Mouse (Mus musculus): Measurements from ENCODE around the gene Vps35l. TPM values are rescaled to one million over a fixed set of nuclear protein-coding genes. Genes with fewer than 3 reads are reported as not detected.

Gene Vps35l
- polyA plus RNA-seq, 1 experiment from 2014 or later = 94.4 TPM

DNA sequence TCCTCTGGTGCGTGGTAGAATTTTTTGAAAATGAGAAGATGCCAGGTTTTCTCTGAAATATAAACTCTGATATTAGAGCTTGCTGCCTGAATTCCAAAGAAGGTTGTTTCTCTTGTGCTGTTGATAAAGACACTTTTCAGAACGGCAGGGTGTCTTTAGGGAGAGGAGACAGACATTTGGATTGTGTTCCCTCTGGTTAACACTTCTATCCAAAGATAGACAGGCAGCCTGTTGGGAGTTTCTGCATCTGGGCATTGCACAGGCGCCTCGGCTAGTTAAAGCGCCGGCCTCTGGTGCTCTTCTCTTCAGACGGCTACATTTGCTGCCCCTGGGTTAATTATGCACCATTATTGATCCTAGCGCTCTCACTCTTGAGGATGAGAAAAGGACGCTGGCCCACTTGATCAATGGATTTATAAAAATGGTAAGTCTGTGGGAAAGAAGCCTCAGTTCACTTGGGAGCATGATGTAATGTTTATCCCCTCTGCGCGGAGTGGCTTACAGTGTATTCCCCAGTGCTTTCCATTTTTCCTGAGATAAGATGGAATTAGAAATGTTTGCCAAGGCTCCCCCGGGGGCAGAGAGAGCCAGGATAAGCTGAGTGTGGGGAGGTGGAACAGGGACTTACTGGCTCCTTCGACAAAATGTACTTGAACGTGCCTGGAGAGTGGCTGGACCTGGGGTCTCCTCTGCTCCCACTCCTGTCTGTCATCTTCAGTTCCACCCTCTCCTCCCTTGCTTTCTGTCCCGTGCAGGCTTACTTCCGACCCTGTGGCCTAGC is 66.8 kb downstream of the Vps35l start:
- Histone ChIP-seq H3K27me3 (no peaks in the 10 kb centered on the region), H3K4me3 (no peak overlapping the region), H3K27ac (replicated peaks) (no peak overlapping the region), H3K9me3 (no peaks in the 10 kb centered on the region), H3K4me1 (replicated peaks) (no peaks in the 10 kb centered on the region), H3K9ac (no peak overlapping the region), H3K4me2 (no peak overlapping the region), H3K36me3 (peaks cover 42% of the 10 kb centered on the region)
- ATAC-seq (ENCODE audit: low FRiP score, low read depth) = no peak; the same call in 1 of the 2 replicates
- WGBS = 61% methylated on average over 16 of the region's 16 CpGs

DNA sequence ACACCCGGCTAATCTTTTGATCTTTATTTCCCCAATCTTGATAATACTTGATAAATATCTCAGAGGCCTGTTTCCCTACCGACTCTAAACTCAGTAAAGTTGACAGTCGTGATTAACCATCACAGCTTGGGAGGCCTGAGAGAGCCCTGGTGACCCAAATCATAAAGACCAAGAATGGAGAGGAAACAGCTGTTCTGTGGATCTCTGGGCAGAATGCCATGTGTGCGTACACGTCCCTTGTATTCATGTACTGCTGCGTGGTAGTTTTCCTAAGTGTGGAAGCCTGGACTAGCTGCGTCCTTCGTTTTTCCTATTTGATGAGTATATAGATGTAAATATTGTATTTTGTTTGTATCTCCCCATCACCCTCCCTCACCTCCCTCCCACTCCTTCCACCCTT is 67.9 kb downstream of the Vps35l start:
- H3K36me3 ChIP-seq = peaks cover 36% of the 10 kb centered on the region
- 72% methylated on average over 8 of the region's 8 CpGs for WGBS

DNA sequence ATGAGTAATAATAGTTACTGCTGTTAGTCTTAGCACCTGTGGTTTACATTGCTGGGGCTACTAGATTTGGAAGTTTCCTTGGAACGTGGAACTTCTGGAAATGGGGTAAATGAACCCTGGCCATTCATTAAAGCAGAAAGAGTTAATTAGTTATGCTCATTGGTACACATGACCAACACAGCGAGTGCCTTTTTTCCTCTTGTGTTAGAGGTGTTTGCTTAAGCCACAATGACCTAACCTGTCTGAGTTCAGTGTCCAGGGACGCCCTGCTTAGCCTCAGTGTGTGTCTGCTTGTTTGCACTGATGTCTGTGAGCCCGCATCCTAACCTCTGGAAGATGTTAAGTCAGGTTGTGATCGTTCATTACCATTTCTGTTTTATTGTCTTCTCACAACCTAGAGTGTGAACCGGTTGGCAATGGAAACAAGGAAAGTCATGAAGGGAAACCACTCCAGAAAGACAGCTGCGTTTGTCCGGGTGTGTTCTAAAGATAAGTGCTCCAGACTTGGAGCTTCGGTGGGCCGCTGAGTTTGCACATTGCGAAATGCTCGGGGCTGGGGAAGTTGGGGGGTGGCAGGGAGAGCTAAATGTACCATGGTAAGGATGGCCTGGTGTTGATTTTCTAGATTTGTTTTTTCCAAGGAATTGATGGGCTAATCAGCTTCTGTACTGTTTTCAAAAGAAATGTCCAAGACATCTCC is 71.5 kb downstream of the Vps35l start:
- no peak overlapping the region for H3K9ac ChIP-seq
- H3K4me2 ChIP-seq = no peak overlapping the region
- WGBS = 83% methylated on average over 12 of the region's 12 CpGs
- no peak for ATAC-seq (ENCODE audit: low FRiP score, low read depth)
- no peak overlapping the region for H3K4me3 ChIP-seq
- peaks cover 52% of the 10 kb centered on the region for H3K36me3 ChIP-seq
- H3K9me3 ChIP-seq = no peaks in the 10 kb centered on the region
- H3K27me3 ChIP-seq = no peaks in the 10 kb centered on the region
- H3K27ac ChIP-seq (replicated peaks) = no peak overlapping the region
- H3K4me1 ChIP-seq (replicated peaks) = no peaks in the 10 kb centered on the region

More for the DNA sequence above, 67.9 kb downstream of the Vps35l start:
- H3K9ac ChIP-seq = no peak overlapping the region
- H3K4me3 ChIP-seq = no peak overlapping the region
- no peaks in the 10 kb centered on the region for H3K4me1 ChIP-seq (replicated peaks)
- H3K9me3 ChIP-seq = no peaks in the 10 kb centered on the region
- H3K27me3 ChIP-seq = no peaks in the 10 kb centered on the region
- no peak for ATAC-seq (ENCODE audit: low FRiP score, low read depth)
- no peak overlapping the region for H3K27ac ChIP-seq (replicated peaks)
- no peak overlapping the region for H3K4me2 ChIP-seq

DNA sequence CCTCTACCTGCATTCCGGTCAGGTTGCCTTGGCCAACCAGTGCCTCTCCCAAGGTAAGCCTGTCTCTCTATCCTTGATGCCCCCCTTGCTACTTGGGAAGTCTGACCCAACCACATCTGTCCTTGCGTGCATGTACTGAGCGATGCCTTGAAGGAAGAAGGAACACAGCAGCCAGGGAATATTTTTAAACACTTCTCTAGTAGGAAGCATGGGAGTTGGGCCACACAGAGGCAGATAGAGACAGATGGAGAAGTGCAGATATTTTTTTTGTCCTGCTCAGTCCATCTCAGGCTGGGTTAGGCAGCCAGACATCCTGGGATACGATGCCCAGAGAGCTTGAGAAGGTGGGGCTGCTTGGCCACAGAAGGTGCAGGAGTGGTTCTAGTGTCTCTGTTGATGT is 73.6 kb downstream of the Vps35l start:
- H3K9me3 ChIP-seq = no peaks in the 10 kb centered on the region
- H3K27me3 ChIP-seq = no peaks in the 10 kb centered on the region
- H3K27ac ChIP-seq (replicated peaks) = no peak overlapping the region
- no peak for ATAC-seq (ENCODE audit: low FRiP score, low read depth)
- peaks cover 68% of the 10 kb centered on the region for H3K36me3 ChIP-seq
- no peak overlapping the region for H3K9ac ChIP-seq
- WGBS = 93% methylated on average over 4 of the region's 4 CpGs
- H3K4me3 ChIP-seq = no peak overlapping the region
- H3K4me1 ChIP-seq (replicated peaks) = no peaks in the 10 kb centered on the region
- no peak overlapping the region for H3K4me2 ChIP-seq

DNA sequence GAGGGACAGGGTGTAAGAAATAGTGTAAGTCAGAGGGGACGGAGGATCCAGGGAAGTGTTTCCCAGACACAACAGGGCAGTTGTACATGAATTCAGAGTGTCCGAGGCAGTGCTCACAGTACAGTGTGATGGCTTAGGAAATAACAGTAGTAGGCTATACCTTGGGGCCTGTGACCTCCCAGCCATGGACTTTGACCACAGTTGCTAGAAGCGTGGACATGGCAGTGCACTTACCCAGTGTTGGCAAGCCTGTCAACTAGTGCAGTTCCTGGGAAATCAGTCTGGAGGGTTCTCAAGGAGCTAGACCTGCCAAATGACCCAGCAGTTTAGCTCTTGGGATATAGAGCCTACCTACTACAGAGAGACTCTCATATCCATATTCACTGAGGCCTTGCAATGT is 76.2 kb downstream of the Vps35l start:
- Histone ChIP-seq H3K9ac (no peak overlapping the region), H3K4me1 (replicated peaks) (no peaks in the 10 kb centered on the region), H3K9me3 (no peaks in the 10 kb centered on the region), H3K4me2 (no peak overlapping the region), H3K36me3 (peaks cover 62% of the 10 kb centered on the region), H3K27ac (replicated peaks) (no peak overlapping the region), H3K4me3 (no peak overlapping the region), H3K27me3 (no peaks in the 10 kb centered on the region)
- 97% methylated on average over 3 of the region's 3 CpGs for WGBS
- no peak for ATAC-seq (ENCODE audit: low FRiP score, low read depth)

DNA sequence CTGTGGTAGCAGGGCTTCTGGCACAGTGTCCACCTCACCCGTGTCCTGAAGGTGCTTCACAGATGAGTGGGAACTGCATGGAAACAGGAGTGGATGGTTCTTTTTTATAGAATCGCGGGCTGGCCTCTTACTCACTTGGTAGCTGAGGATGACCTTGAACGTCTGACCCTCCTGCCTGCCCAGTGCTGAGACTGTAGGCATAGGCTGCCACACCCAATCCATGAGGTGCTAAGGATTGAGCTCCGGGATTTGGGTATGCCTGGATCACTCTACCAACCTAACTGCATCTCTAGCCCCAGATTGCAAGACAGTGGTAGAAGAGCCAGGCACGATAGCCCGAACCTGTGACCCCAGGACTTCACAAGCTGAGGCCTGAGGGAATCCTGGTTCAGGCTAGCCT is 77.7 kb downstream of the Vps35l start:
- peaks cover 53% of the 10 kb centered on the region for H3K36me3 ChIP-seq
- H3K9ac ChIP-seq = no peak overlapping the region
- no peak overlapping the region for H3K4me2 ChIP-seq
- ATAC-seq (ENCODE audit: low FRiP score, low read depth) = no peak
- no peak overlapping the region for H3K4me3 ChIP-seq
- WGBS = 95% methylated on average over 7 of the region's 7 CpGs
- H3K27me3 ChIP-seq = no peaks in the 10 kb centered on the region
- no peaks in the 10 kb centered on the region for H3K9me3 ChIP-seq
- no peak overlapping the region for H3K27ac ChIP-seq (replicated peaks)
- H3K4me1 ChIP-seq (replicated peaks) = no peaks in the 10 kb centered on the region

DNA sequence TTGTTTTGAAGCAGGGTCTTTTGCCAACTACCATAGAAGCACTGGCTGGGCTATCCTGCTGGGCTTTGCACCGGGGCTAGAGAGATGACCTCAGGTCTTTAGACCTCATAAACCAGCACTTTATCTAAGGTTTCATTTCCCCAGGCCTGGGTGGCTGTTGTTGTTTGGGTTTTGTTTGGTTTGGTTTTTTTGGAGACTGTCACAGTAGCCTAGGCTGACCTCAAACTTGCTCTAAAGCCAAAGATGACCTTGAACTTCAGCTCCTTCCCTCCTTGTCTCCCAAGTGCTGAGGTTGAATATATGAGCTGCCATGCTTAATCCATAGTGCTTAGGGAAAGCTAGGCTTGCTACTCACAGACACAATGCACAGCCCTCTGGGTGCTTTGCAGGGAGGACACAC is 79.6 kb downstream of the Vps35l start:
- peaks cover 46% of the 10 kb centered on the region for H3K36me3 ChIP-seq
- H3K4me2 ChIP-seq = no peak overlapping the region
- no peaks in the 10 kb centered on the region for H3K9me3 ChIP-seq
- 87% methylated on average over 1 of the region's 1 CpGs for WGBS
- H3K4me3 ChIP-seq = no peak overlapping the region
- no peak overlapping the region for H3K9ac ChIP-seq
- no peaks in the 10 kb centered on the region for H3K4me1 ChIP-seq (replicated peaks)
- no peak for ATAC-seq (ENCODE audit: low FRiP score, low read depth)
- H3K27me3 ChIP-seq = no peaks in the 10 kb centered on the region
- H3K27ac ChIP-seq (replicated peaks) = no peak overlapping the region

DNA sequence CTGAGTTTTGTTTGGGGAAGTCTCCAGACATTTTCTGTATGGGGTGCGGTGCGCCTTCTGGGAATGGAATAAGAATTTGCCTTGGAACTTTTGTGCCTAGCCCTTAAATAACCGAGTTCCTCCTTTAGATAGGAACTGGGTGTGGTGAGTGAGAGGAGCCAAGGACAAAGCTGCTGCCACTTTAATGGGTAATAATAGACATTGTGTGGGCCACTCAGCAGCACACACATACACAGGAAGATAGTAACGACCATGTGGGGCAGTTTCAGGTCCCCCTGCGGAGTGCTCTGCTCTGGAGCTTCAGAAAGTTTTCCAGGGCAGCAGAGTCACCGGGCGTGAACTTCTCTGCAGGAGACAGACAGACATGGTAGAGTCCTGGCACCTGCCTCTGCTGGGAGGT is 81.3 kb downstream of the Vps35l start:
- Histone ChIP-seq H3K36me3 (peaks cover 34% of the 10 kb centered on the region), H3K27me3 (no peaks in the 10 kb centered on the region), H3K4me3 (no peak overlapping the region), H3K9ac (no peak overlapping the region), H3K27ac (replicated peaks) (no peak overlapping the region), H3K9me3 (no peaks in the 10 kb centered on the region), H3K4me1 (replicated peaks) (no peaks in the 10 kb centered on the region), H3K4me2 (no peak overlapping the region)
- 71% methylated on average over 7 of the region's 7 CpGs for WGBS
- no peak for ATAC-seq (ENCODE audit: low FRiP score, low read depth)

DNA sequence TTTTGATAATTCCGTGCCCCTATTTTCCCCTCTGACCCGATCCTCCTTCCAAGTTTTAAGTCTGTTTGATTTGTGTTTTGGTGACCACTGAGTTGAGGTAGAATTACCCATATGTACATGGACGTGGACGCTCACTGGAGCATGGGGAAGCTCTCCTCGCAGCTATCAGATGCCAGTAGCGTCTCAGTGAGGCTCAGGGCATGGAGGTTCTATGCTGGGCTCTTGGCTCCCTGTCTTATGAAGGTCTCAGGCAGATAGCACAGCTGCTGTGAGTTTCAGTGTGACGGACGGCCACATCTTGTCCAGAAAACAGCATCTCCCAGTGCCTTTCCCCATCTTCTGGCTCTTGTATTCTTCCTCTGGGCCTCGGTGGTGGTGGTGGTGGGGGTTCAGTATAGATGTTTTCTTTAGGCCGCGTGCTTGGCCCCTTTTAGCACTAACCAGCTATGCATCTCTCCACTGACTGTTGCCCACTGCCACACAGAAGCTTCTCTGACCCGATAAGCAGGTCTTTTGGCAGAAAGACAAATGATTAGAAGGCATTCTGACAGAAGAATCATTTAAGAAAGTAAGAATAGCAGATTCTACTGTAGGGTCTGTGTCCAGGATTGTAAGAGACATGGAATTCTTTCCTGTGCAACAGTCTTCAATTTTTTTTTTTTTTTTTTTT is 82.0 kb downstream of the Vps35l start:
- H3K4me3 ChIP-seq = no peak overlapping the region
- no peak for ATAC-seq (ENCODE audit: low FRiP score, low read depth)
- H3K36me3 ChIP-seq = peaks cover 33% of the 10 kb centered on the region
- H3K9me3 ChIP-seq = no peaks in the 10 kb centered on the region
- no peaks in the 10 kb centered on the region for H3K4me1 ChIP-seq (replicated peaks)
- no peak overlapping the region for H3K9ac ChIP-seq
- WGBS = 88% methylated on average over 12 of the region's 12 CpGs
- no peak overlapping the region for H3K27ac ChIP-seq (replicated peaks)
- H3K27me3 ChIP-seq = no peaks in the 10 kb centered on the region
- H3K4me2 ChIP-seq = no peak overlapping the region

DNA sequence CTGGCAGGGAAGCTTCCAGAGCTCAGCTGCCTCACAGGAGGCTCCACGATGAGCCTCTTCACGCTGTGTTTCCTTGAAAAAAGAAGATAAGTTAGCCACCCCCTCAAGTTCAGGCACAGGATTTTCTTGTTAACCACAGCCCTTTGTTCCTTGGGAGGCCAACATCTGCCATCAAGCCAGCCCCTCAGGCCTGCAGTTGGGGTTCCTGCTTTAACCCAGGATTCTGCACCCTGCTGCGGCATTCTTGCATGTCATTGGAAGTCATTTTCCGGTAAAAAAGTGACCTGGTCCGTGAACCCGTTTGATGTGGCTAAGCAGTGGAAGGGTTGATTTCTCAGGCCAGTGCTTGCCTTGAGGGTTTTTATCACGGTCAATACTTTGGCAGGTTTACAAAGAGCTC is 84.4 kb downstream of the Vps35l start:
- H3K4me3 ChIP-seq = no peak overlapping the region
- H3K9me3 ChIP-seq = no peaks in the 10 kb centered on the region
- no peak overlapping the region for H3K9ac ChIP-seq
- peaks cover 11% of the 10 kb centered on the region for H3K4me1 ChIP-seq (replicated peaks)
- no peak for ATAC-seq (ENCODE audit: low FRiP score, low read depth)
- H3K27ac ChIP-seq (replicated peaks) = no peak overlapping the region
- no peak overlapping the region for H3K4me2 ChIP-seq
- H3K36me3 ChIP-seq = peaks cover 24% of the 10 kb centered on the region; the same call in 1 of the 2 replicates
- 55% methylated on average over 7 of the region's 7 CpGs for WGBS
- no peaks in the 10 kb centered on the region for H3K27me3 ChIP-seq

DNA sequence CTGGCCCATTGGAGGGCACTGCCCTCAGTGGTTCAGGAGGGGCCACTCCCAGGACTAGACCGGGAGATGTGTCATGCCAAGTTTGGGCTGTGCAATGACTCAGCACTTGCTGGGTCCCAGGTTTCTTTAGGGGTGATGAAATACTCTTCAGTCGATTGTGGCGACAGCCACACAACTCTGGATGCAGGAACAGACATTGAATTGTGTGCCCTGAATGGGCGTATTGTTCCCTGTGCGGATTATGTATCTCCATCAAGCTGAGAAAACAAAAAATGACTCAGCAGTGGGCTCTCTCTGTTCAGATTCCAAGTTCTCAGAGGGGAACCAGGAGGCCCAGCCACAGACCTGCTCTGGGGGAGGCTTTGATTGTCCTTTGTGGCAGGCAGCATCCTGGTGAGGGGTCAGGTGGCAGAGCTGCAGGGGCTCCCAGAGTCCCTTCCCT is 88.0 kb downstream of the Vps35l start:
- no peak overlapping the region for H3K9ac ChIP-seq
- no peaks in the 10 kb centered on the region for H3K27me3 ChIP-seq
- no peak overlapping the region for H3K4me2 ChIP-seq
- 33% methylated on average over 5 of the region's 5 CpGs for WGBS
- H3K9me3 ChIP-seq = no peaks in the 10 kb centered on the region
- peaks cover 33% of the 10 kb centered on the region for H3K36me3 ChIP-seq
- H3K27ac ChIP-seq (replicated peaks) = 0 out of 2 replicates have a peak overlapping the region, but pooled peaks have one; percentile 34
- H3K4me1 ChIP-seq (replicated peaks) = peaks cover 11% of the 10 kb centered on the region
- no peak for ATAC-seq (ENCODE audit: low FRiP score, low read depth)
- H3K4me3 ChIP-seq = no peak overlapping the region

DNA sequence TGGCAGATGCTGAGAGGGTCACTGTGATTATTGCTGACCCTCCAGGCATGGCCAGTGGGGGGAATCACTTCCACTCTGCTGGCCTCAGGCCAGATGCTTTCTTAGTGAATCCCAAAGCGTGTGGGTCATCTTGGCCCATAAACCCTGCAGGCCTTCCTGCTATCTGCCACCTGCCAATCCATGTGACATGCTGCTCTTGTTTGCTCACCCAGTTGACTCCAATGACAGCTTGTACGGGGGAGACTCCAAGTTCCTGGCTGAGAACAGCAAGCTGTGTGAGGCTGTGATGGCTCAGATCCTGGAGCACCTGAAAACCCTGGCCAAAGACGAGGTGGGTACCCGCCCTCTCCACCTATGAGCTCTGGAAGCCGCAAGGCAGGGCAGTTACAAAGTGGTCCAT is 97.9 kb downstream of the Vps35l start:
- Histone ChIP-seq H3K9me3 (no peaks in the 10 kb centered on the region), H3K4me2 (no peak overlapping the region), H3K4me3 (no peak overlapping the region), H3K27me3 (no peaks in the 10 kb centered on the region), H3K9ac (no peak overlapping the region), H3K4me1 (replicated peaks) (0 out of 2 replicates have a peak, but pooled peaks cover 5% of the 10 kb centered on the region), H3K36me3 (peaks cover 73% of the 10 kb centered on the region), H3K27ac (replicated peaks) (no peak overlapping the region)
- no peak for ATAC-seq (ENCODE audit: low FRiP score, low read depth)
- 81% methylated on average over 5 of the region's 5 CpGs for WGBS
